Mouse (Mus musculus) CH12.LX (cell line): ENCODE results near the gene Copg2. TPM values are rescaled to one million over a fixed set of nuclear protein-coding genes. Genes with fewer than 3 reads are reported as not detected.

Experiments
- DNase-seq: peaks from one replicate; pipeline ENCODE4 v3.0.0-alpha.2; 2013; ENCODE audit errors: extremely low read depth
- H3K27ac ChIP-seq: 2 replicates; pipeline ENCODE4 v1.5.1; 2012; ENCODE audit warnings: low read depth, mild to moderate bottlenecking, control low read depth, moderate library complexity; ENCODE audit not compliant: insufficient read depth
- H3K27me3 ChIP-seq: replicated peaks from 2 replicates; pipeline ENCODE3; 2012; ENCODE audit warnings: inconsistent platforms
- H3K36me3 ChIP-seq, 2 experiments: replicated peaks in 1 of 2; 2 replicates each; pipeline versions ENCODE3 to v1.6.1; 2012; ENCODE audit warnings: inconsistent platforms in 1 of 2, low read length in 1 of 2, mild to moderate bottlenecking in 1 of 2, mixed read lengths in 1 of 2, moderate library complexity in 1 of 2; ENCODE audit not compliant: control insufficient read depth in 1 of 2, insufficient read depth in 1 of 2
- H3K4me1 ChIP-seq, 2 experiments: 2 replicates each; pipeline ENCODE4 v1.6.1; 2012; ENCODE audit warnings: inconsistent platforms in 1 of 2, moderate library complexity in 1 of 2; ENCODE audit not compliant: insufficient read depth in 2 of 2, control insufficient read depth in 1 of 2
- H3K4me2 ChIP-seq: 2 replicates; pipeline ENCODE4 v1.6.1; 2012; ENCODE audit warnings: low read depth, mild to moderate bottlenecking, control low read depth; ENCODE audit not compliant: poor library complexity, insufficient read depth, severe bottlenecking
- H3K4me3 ChIP-seq, 3 experiments: fragments of 150-350 bp in 1 of 3; sonication (generic) in 1 of 3; replicated peaks in 1 of 3; 2 replicates each; pipeline versions ENCODE3 to v1.5.1; 2011 to 2012; ENCODE audit warnings: low read depth in 2 of 3, low read length in 2 of 3, mild to moderate bottlenecking in 2 of 3, moderate library complexity in 2 of 3, control low read depth in 1 of 3, improper control_type of control experiment in 1 of 3, inconsistent platforms in 1 of 3, mixed read lengths in 1 of 3; ENCODE audit not compliant: poor library complexity in 1 of 3
- H3K79me2 ChIP-seq: replicated peaks from 2 replicates; pipeline ENCODE4 v1.6.1; 2012; ENCODE audit warnings: mild to moderate bottlenecking, moderate library complexity; ENCODE audit not compliant: control insufficient read depth, poor library complexity, insufficient read depth, severe bottlenecking; ENCODE audit errors: extremely low read depth
- H3K9ac ChIP-seq: 2 replicates; pipeline ENCODE4 v1.6.1; 2012; ENCODE audit warnings: low read depth, mild to moderate bottlenecking, control low read depth, moderate library complexity; ENCODE audit not compliant: insufficient read depth
- H3K9me3 ChIP-seq: replicated peaks from 2 replicates; pipeline ENCODE3; 2012; ENCODE audit warnings: low read length, inconsistent platforms, mixed read lengths
- CHD1 ChIP-seq: IDR thresholded peaks from 2 replicates; pipeline ENCODE4 v1.6.1; 2012; ENCODE audit warnings: low read depth, low read length, improper control_type of control experiment, inconsistent platforms
- CHD2 ChIP-seq: IDR thresholded peaks from 2 replicates; pipeline ENCODE4 v1.6.1; 2011; ENCODE audit warnings: low read length, improper control_type of control experiment
- CTCF ChIP-seq, 2 experiments: IDR thresholded peaks in 1 of 2; conservative IDR thresholded peaks in 1 of 2; 2 replicates each; pipeline ENCODE4 v1.5.1; 2011 to 2012; ENCODE audit warnings: low read depth in 2 of 2, low read length in 2 of 2, improper control_type of control experiment in 1 of 2, inconsistent platforms in 1 of 2, mild to moderate bottlenecking in 1 of 2, moderate library complexity in 1 of 2
- E2F4 ChIP-seq: IDR thresholded peaks from 2 replicates; pipeline ENCODE4 v1.6.1; 2011; ENCODE audit warnings: low read depth, low read length, improper control_type of control experiment; ENCODE audit not compliant: insufficient replicate concordance
- ELF1 ChIP-seq: IDR thresholded peaks from 2 replicates; pipeline ENCODE4 v1.6.1; 2014; ENCODE audit warnings: low read depth, mild to moderate bottlenecking, inconsistent platforms, low read length, improper control_type of control experiment
- HCFC1 ChIP-seq: IDR thresholded peaks from 2 replicates; pipeline ENCODE4 v1.6.1; 2012; ENCODE audit warnings: low read depth, mild to moderate bottlenecking, inconsistent platforms, low read length, improper control_type of control experiment
- IRF4 ChIP-seq: IDR thresholded peaks from 2 replicates; pipeline ENCODE4 v1.6.1; 2014; ENCODE audit warnings: low read depth, mild to moderate bottlenecking, inconsistent platforms, low read length, improper control_type of control experiment
- JUND ChIP-seq: conservative IDR thresholded peaks from 2 replicates; pipeline ENCODE4 v1.6.1; 2011; ENCODE audit warnings: low read depth, low read length, improper control_type of control experiment
- MEF2A ChIP-seq: IDR thresholded peaks from 2 replicates; pipeline ENCODE4 v1.6.1; 2014; ENCODE audit warnings: low read depth, mild to moderate bottlenecking, inconsistent platforms, low read length, improper control_type of control experiment, borderline replicate concordance
- MYC ChIP-seq: IDR thresholded peaks from 2 replicates; pipeline ENCODE4 v1.6.1; 2011; ENCODE audit warnings: low read depth, mild to moderate bottlenecking, improper control_type of control experiment, low read length
- NRF1 ChIP-seq: IDR thresholded peaks from 2 replicates; pipeline ENCODE4 v1.6.1; 2014; ENCODE audit warnings: low read depth, mild to moderate bottlenecking, inconsistent platforms, low read length, improper control_type of control experiment, moderate library complexity
- PAX5 ChIP-seq: IDR thresholded peaks from 2 replicates; pipeline ENCODE4 v1.6.1; 2012; ENCODE audit warnings: low read length, inconsistent platforms, mixed read lengths
- POLR2A ChIP-seq: IDR thresholded peaks from 2 replicates; pipeline ENCODE4 v1.6.1; 2011; ENCODE audit warnings: low read depth, mild to moderate bottlenecking, improper control_type of control experiment, low read length
- RAD21 ChIP-seq: IDR thresholded peaks from 2 replicates; pipeline ENCODE4 v1.6.1; 2011; ENCODE audit warnings: low read depth, mild to moderate bottlenecking, low read length, improper control_type of control experiment, moderate library complexity
- TCF12 ChIP-seq: IDR thresholded peaks from 2 replicates; pipeline ENCODE4 v1.6.1; 2014; ENCODE audit warnings: low read depth, mild to moderate bottlenecking, inconsistent platforms, low read length, improper control_type of control experiment
- USF1 ChIP-seq: IDR thresholded peaks from 2 replicates; pipeline ENCODE4 v1.6.1; 2014; ENCODE audit warnings: low read depth, mild to moderate bottlenecking, inconsistent platforms, low read length, improper control_type of control experiment
- ZKSCAN1 ChIP-seq: IDR thresholded peaks from 2 replicates; pipeline ENCODE4 v1.6.1; 2012; ENCODE audit warnings: low read depth, inconsistent platforms, low read length, improper control_type of control experiment, borderline replicate concordance
- ZMIZ1 ChIP-seq: IDR thresholded peaks from 2 replicates; pipeline ENCODE4 v1.6.1; 2012; ENCODE audit warnings: low read depth, mild to moderate bottlenecking, inconsistent platforms, low read length, improper control_type of control experiment
- ZNF384 ChIP-seq: IDR thresholded peaks from 2 replicates; pipeline ENCODE4 v1.6.1; 2012; ENCODE audit warnings: low read depth, low read length, improper control_type of control experiment, inconsistent platforms
- dilution Hi-C: fragments of 300-500 bp; cut with MboI; formaldehyde crosslinking; loops from 2 replicates; pipeline ENCODE4 v1.14.3; 2020; ENCODE audit warnings: low sequenced_read_pairs; ENCODE audit not compliant: extremely low pct_unique_long_range_greater_than_20kb, extremely low pct_ligation_motif_present
- in situ Hi-C: fragments of 300-500 bp; cut with MboI; formaldehyde crosslinking; loops from 3 replicates; pipeline ENCODE4 v1.14.3; 2019; ENCODE audit warnings: low sequenced_read_pairs, low pct_ligation_motif_present, low pct_unique_long_range_greater_than_20kb, mixed read lengths
- polyA plus RNA-seq: library from polyadenylated mRNA; unstranded; fragments of >175 nt; gene quantifications from 2 replicates; pipeline ENCODE4 v1.2.1, GENCODE M21; 2012; ENCODE audit warnings: low read depth; ENCODE audit not compliant: insufficient read length
- total RNA-seq, 2 experiments: library from RNA; depleted of rRNA; stranded (reverse); fragments of 300-350 nt in 1 of 2; fragments of >200 nt in 1 of 2; gene quantifications; 2 replicates each; pipeline ENCODE4 v1.2.3; 2012 to 2014

The Copg2 gene
- total and polyA plus RNA-seq, 3 experiments, result 23.3 to 43.7 (median 28.9) TPM

GRCm38 (mm10) chr6:30891761-30892160 is 4.8 kb downstream of the Copg2 start:
- Histone ChIP-seq H3K4me3 (no peak overlapping the region), H3K9ac (no peak overlapping the region), H3K4me1 (peaks cover 0 to 17% of the 10 kb centered on the region in 2 experiments; a peak in 2 of 4 replicates), H3K27me3 (no peaks in the 10 kb centered on the region), H3K36me3 (peaks cover 4 to 28% of the 10 kb centered on the region in 2 experiments), H3K9me3 (no peaks in the 10 kb centered on the region), H3K79me2 (peaks cover 3% of the 10 kb centered on the region; the same call in 1 of the 2 replicates), H3K27ac (no peak overlapping the region)
- dilution Hi-C loops, result no loop called here
- DNase-seq, result no peak
- in situ Hi-C loops, result no loop called here
- no peak for TF ChIP-seq USF1
- no peak for TF ChIP-seq ZNF384
- no peak for TF ChIP-seq JUND
- no peak for TF ChIP-seq ELF1
- no peak for TF ChIP-seq TCF12
- TF ChIP-seq IRF4, result no peak
- TF ChIP-seq ZKSCAN1, result no peak
- no peak for TF ChIP-seq CTCF (conservative IDR thresholded peaks at IDR 0.05 in 1 of 2, IDR thresholded peaks at IDR 0.05 in 1 of 2; ENCODE audit: low read depth in 2 of 2, low read length in 2 of 2)
- TF ChIP-seq NRF1, result no peak
- no peak for TF ChIP-seq POLR2A
- TF ChIP-seq, all 38 proteins: peak for 0
- H3K4me2 ChIP-seq, result no peak overlapping the region

GRCm38 (mm10) chr6:30884856-30885255 is 11.7 kb downstream of the Copg2 start:
- H3K27me3 ChIP-seq, result no peaks in the 10 kb centered on the region
- H3K27ac ChIP-seq, result no peak overlapping the region
- no peak overlapping the region for H3K4me2 ChIP-seq
- DNase-seq, result no peak
- no peaks in the 10 kb centered on the region for H3K9me3 ChIP-seq
- dilution Hi-C loops, result no loop called here
- no peak overlapping the region for H3K4me3 ChIP-seq
- no peak for TF ChIP-seq TCF12
- no peak for TF ChIP-seq CHD2
- no peak for TF ChIP-seq JUND
- no peak for TF ChIP-seq MEF2A
- no peak for TF ChIP-seq IRF4
- no peak for TF ChIP-seq E2F4
- no peak for TF ChIP-seq ZNF384
- no peak for TF ChIP-seq HCFC1
- no peak for TF ChIP-seq CHD1
- TF ChIP-seq RAD21, result no peak
- no peak for TF ChIP-seq ZMIZ1
- TF ChIP-seq PAX5, result no peak
- no peak for TF ChIP-seq MYC
- in situ Hi-C loops, result no loop called here
- no peaks in the 10 kb centered on the region for H3K79me2 ChIP-seq
- H3K9ac ChIP-seq, result no peak overlapping the region
- peaks cover 13 to 39% of the 10 kb centered on the region in 2 experiments for H3K36me3 ChIP-seq
- H3K4me1 ChIP-seq, result no peaks in the 10 kb centered on the region
